Mouse (Mus musculus) kidney, postnatal 4 days (tissue): ENCODE measurements around the gene 1700088E04Rik.
A peak's percentile ranks its signal among the peaks of the same experiment; 100 is the strongest.

ENCODE experiments used
- DNase-seq, 2 experiments: peaks; one replicate each; pipeline ENCODE4 v3.0.0; 2021; ENCODE audit warnings: mixed read lengths in 2 of 2

The 1700088E04Rik gene

DNA sequence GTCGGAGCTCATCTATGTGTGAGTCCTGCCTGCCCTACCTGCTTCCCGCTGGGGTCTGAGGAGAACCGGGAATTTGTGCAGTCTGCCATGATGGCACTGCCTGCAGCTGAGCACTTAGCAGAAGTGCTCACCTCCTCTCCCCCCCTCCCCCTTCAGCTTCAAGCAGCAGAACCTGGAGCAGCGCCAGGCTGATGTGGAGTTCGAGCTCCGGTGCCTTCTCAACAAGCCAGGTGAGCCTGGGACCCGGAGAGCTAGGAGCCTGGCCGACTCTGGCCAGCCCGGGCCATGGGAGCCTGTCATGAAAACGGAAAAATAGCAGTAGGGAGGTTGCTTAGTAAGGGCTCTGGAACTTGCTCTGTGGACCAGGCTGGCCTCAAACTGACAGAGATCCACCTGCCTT, 10.3 kb downstream of the 1700088E04Rik start:
- DNase-seq, result peak in 1 of 2 experiments; percentile 54

- peak in 1 of 2 experiments; percentile 38 for DNase-seq
These were observed 11.7 kb downstream of the 1700088E04Rik start for GRCm38 (mm10) chr15:79129311-79129710.

DNA sequence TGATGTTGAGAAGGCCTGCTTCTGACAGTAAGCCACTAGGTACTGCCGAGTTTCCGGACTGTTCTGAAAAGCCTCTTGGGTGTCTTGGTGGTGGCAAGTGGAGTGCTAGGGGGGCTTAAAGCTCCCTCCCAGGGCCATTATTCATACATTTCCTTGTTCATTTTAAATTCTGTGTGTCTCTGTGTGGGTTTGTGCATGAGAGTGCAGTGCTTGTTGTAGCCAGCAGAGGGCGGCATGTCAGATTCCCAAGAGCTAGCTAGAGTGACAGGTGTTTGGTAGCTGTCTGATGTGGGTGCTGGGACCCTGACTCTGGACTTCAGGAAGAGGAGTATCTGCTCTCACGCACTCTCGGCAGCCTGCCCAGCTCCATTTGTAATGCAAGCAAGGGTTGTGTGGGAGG, 12.8 kb downstream of the 1700088E04Rik start:
- no peak for DNase-seq

GRCm38 (mm10) chr15:79127101-79127500, 14.0 kb downstream of the 1700088E04Rik start:
- DNase-seq, result no peak

- peak; percentile 71 to 74 for DNase-seq
These were observed 14.7 kb downstream of the 1700088E04Rik start for GRCm38 (mm10) chr15:79126217-79126932.

DNA sequence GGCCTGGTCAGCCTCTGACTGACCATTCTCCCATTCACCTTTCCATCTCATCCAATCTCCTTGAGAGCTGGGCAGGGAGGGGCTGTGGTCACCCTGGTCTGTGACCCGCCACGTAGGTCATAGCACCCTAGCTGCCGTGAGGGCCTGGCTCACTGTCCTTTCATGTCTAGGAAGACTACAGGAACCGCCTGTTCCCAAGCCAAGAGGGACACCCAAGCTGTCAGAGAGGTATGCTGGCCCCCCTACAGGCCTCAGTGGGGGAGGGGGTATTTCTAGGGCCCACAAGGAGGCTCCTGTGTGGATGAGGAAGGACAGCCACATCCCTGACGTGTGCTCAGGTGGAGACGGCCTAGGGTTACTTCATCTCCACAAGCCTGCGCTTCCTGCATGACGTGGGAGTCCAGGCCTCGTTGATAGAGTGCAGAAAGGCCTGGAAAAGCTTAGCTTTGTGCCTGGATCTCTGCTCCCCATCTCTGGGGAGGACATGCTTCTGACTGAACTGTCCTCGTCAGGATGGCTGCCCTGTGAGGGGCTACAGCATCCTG, 16.6 kb downstream of the 1700088E04Rik start:
- no peak for DNase-seq

- no peak for DNase-seq
These were observed 17.3 kb downstream of the 1700088E04Rik start for GRCm38 (mm10) chr15:79123751-79124150.

- no peak for DNase-seq
These were observed 18.5 kb downstream of the 1700088E04Rik start for GRCm38 (mm10) chr15:79122546-79122945.

DNA sequence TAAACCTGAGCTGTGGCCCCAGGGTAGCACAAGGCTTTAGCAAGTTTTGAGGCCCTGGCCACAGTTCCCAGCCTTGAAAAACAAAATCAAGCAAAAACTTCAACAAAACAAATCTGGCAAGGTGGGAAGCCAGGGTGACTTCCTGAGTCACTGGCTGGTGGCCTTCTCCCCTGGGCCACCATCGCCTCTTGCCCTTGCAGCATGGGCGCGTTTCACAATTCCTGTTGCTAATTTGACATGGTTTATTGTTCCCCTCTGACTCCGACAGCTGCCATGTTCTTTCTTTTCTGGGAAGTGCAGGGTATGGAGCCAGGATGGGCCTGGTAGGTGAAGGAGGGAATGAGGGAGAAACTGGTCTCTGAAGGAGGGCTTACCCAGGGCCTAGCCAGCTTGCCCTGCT, 18.9 kb downstream of the 1700088E04Rik start:
- DNase-seq, result no peak

DNA sequence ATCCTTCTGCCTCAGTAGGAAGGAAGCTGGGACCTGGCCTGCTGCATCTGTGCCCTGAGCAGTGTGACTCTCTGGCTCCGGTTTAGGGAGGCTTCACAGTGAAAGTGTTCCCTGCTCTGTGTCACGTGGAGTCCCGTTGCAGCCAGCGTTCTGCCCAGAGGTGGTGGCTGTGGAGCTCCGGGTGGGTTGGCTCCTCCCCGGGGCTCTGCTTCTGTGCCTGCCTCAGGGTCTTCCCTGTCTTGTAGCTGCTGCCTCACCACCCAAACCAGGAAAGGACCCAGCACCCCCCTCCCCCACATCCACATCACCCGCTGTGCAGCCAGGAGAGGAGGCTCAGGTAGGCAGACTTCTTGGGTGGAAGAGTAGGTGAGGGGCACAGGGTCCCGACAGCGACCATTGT, 21.6 kb downstream of the 1700088E04Rik start:
- no peak for DNase-seq

DNA sequence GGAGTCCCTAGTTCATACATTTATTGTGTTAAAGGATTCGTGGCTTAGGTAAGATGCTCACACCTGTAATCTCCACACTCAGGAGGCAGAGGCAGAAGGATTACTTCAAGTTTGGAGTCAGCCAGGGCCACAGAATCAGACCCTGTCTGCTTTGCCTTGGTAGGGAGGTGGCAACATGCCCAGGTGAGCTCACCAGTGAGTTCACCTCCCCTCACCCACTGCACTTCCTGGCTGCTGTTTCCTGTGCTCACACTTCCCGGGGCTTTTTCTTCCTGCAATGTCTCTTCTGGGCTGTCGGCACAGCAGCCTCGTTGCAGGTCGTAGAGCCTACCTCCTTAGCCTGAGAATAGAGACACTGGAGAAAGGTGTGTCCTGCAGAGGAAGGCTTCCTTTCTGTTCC, 25.8 kb downstream of the 1700088E04Rik start:
- DNase-seq, result peak in 1 of 2 experiments; percentile 50

GRCm38 (mm10) chr15:79111774-79112173, 29.3 kb downstream of the 1700088E04Rik start:
- DNase-seq, result peak in 1 of 2 experiments; percentile 54

DNA sequence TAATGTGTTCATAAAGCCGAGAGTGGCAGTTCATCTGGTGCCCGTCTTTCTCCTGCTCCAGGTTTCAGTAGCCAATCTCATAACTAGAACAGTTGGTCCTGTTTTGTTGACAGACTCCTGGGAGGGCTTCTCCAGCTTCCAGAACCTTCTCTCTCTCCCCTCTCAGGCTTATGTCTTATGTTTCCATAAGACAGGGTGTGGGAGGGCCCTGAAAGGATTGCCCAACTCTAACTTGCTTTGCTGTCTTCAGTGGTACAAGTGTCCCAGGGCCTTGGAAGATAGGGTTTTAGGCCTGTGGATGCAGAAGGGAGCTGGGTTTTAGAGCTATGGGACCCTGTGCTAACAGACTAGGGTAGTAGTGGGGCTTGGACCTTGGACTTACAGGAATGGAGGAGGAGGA, 30.5 kb downstream of the 1700088E04Rik start:
- DNase-seq, result no peak

DNA sequence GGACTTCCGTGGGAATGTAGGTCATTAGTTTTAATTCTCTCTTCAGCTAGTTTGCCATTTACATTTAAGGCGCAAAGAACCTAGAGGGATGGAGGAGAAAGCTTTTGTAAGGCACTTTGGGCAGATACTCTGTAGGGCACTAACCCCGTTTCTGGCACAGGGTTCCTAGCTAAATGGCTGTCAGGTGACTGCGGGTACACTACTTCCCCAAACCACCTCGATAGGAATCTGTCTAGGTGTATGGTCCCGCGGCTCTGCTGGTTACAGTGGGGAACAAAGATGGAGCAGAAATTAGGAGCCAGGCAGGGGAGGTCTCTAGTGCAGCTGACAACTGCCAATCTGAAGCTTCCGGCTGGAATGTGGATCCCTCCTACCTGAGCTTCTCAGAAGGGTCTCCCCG, 31.0 kb downstream of the 1700088E04Rik start:
- no peak for DNase-seq

- DNase-seq, result no peak
These were observed 31.6 kb downstream of the 1700088E04Rik start for GRCm38 (mm10) chr15:79109321-79109934.

DNA sequence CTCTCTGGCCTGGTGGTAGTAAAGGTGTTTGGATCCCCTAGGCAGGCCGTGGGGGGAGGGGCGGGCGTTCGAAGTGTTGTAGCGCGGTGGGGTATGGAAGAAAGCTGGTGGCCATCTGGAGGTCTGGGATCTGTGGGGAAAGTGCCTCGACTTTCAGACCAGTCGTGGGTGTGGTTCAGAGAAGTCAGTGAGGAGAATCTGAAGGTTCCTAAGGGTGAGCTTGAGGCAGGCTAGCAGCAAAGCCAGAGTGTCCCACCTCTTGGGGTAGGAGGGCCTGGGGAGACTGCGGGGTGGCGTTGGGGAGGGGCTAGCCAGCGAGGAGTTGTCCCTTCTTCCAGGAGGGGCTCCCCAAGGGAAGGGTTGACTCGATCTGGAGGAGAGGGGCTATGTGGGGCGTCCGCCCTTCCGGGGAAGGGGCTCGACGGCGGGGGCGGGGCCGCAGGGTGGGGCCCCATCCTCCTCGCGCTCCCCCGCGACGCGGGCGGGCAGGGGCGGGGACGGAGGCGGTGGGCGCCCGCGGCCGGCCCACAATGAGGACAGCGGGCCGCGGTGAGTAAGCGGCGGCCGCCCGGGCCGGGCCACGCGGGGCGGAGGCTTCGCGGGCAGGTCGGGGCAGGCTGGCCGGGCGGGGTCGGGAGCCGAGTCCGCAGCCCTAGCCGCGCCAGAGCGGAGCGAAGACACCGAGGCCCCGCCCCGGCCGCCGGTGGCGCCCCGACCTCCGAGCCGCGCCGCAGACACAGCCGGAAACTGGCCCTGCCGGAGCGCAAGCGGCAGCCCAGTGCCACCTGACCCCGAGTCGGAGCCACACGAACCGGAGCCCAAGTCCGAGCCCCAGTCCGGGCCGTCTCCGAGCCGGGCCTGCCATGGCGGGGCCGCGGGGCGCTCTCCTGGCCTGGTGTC, 32.4 kb downstream of the 1700088E04Rik start, which contains the start of gene Micall1:
Gene Micall1, plus strand, starts transcription at position 478 of the 900 bp plus-strand sequence.
- peak; percentile 76 to 86 for DNase-seq

DNA sequence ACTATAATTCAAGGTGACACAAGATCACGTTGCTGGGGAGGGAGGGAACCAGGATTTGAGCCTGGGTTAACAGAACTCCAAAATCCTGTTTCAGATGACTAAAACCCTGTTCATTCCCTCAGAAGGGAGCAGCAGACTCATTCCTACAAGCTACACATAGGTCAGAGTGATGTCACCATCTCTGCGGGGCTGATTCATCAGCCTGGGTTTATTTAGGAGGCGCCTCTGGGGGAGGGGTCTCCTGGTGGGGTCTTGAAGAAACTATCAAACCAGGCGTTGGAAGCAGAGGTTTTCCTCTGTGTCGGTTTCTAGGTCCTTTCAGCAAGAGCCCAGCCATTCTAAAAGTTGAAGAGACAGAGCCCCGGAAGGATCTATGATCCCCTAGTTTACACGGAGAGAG, 33.1 kb downstream of the 1700088E04Rik start:
- no peak for DNase-seq

- no peak for DNase-seq
These were observed 35.2 kb downstream of the 1700088E04Rik start for GRCm38 (mm10) chr15:79105804-79106203.

DNA sequence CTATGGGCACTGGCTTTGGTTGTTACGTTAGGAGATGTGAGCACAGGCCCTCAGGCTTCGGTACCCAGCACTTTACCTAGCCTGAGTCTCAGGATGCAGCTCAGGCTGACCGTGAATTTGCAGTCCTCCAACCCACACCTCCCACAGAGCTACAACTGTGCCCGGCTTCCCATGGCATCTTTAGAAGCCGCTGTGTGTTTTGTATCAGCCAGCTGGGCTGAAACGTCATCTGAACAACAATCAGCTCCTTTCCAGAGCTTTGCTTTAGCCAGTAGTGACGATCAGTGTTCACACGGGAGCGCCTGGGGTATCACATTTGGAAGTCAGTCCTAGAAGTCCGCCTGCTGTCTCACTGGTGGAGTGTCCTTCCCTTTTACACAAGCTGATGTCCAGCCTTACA, 37.8 kb downstream of the 1700088E04Rik start:
- no peak for DNase-seq

DNA sequence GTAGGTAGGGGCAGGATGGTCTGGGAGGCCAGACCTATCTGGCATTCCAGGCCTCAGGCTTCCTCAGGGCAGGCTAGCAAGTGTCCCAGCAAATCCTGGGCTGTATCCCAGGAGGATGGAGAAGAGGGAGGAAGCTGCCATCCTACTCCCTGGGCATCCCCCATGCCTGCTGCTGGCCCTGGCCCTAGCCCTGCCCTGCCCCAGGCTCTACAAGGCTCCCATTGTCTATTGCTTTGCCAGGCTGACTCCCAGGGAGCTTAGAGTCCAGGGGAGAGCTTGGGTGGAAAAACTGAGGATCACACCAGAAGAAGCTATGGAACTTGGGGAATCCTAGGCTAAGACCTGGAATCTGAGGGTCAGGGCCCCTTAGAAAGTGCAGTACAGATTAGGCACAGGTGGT, 39.5 kb downstream of the 1700088E04Rik start:
- DNase-seq, result no peak

GRCm38 (mm10) chr15:79100391-79100790, 40.7 kb downstream of the 1700088E04Rik start:
- DNase-seq, result no peak

- DNase-seq, result peak; percentile 19 to 42
These were observed 41.6 kb downstream of the 1700088E04Rik start for GRCm38 (mm10) chr15:79099456-79099855.

DNA sequence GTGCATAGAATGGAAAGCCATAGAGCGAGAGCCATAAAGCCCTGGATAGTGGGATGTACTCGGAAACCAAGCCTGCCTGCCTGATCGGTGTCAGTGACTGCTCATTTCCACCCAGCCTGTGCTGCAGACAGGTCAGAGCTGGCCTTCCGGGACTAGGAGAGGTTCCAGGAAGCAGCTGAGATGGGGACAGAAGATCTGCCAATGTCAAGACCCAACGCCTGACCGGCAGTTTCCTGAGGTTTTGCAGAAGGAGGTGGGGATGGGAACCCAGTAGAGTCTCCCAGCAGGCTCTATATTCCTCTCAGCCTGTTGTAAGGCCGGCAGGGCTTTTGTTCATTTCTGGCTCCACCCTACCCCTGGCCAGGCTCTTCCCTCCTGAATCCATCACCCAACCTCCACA, 42.2 kb downstream of the 1700088E04Rik start:
- DNase-seq, result peak; percentile 47 to 64
